Mouse (Mus musculus): ENCODE results near the gene Tmem35b. TPM values are rescaled to one million over a fixed set of nuclear protein-coding genes. Genes with fewer than 3 reads are reported as not detected.

Tmem35b gene
- polyA plus RNA-seq, 1 experiment from 2014 or later = 19.4 TPM

DNA sequence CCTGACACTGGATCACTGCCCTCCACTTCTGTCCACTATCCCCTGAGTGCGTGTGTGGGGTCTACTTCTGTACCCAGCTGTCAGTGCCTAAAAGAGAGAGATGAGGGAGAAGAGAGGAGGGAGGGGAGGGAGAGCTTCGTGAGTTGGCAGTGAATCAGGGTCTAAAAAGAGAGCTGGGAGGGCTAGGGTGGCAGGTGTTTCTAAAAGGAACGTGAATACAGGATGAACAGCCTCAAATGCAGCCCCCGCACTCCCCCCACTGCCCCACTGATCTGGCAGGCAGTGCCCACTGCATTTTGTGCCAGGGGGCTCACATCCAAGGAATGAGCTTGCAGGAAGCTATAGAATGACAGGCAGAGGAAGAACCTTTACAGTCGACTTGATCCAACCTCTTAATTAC lies 47.4 kb downstream of the Tmem35b start:
- Histone ChIP-seq H3K9ac (replicated peaks; ENCODE audit: low read depth, low read length) (no peak overlapping the region), H3K36me3 (ENCODE audit: control insufficient read depth, insufficient read depth, low read length) (no peaks in the 10 kb centered on the region), H3K4me1 (ENCODE audit: control insufficient read depth, insufficient read depth, low read length) (peaks cover 6% of the 10 kb centered on the region; the same call in 1 of the 2 replicates), H3K4me3 (ENCODE audit: low read depth, low read length) (no peak overlapping the region), H3K4me2 (replicated peaks; ENCODE audit: low read depth, low read length) (no peak overlapping the region), H3K9me3 (ENCODE audit: control insufficient read depth, low read depth, low read length) (no peaks in the 10 kb centered on the region), H3K27ac (ENCODE audit: low read length) (no peak overlapping the region), H3K27me3 (ENCODE audit: control insufficient read depth, insufficient read depth, low read length) (peaks cover 32% of the 10 kb centered on the region)
- ATAC-seq (ENCODE audit: insufficient number of reproducible peaks, insufficient read depth, low FRiP score, low read depth) = no peak
- WGBS = 38% methylated on average over 5 of the region's 5 CpGs

- H3K27me3 ChIP-seq (ENCODE audit: control insufficient read depth, insufficient read depth, low read length) = peaks cover 32% of the 10 kb centered on the region
These were observed 47.9 kb downstream of the Tmem35b start for GRCm38 (mm10) chr4:127171341-127171905.

GRCm38 (mm10) chr4:127172119-127172518 lies 48.6 kb downstream of the Tmem35b start:
- no peak overlapping the region for H3K4me2 ChIP-seq (replicated peaks; ENCODE audit: low read depth, low read length)
- H3K36me3 ChIP-seq (ENCODE audit: control insufficient read depth, insufficient read depth, low read length) = no peaks in the 10 kb centered on the region
- WGBS = 29% methylated on average over 7 of the region's 7 CpGs
- H3K9ac ChIP-seq (replicated peaks; ENCODE audit: low read depth, low read length) = no peak overlapping the region
- ATAC-seq (ENCODE audit: insufficient number of reproducible peaks, insufficient read depth, low FRiP score, low read depth) = no peak
- H3K4me3 ChIP-seq (ENCODE audit: low read depth, low read length) = no peak overlapping the region
- peaks cover 32% of the 10 kb centered on the region for H3K27me3 ChIP-seq (ENCODE audit: control insufficient read depth, insufficient read depth, low read length)
- no peaks in the 10 kb centered on the region for H3K9me3 ChIP-seq (ENCODE audit: control insufficient read depth, low read depth, low read length)
- no peak overlapping the region for H3K27ac ChIP-seq (ENCODE audit: low read length)
- H3K4me1 ChIP-seq (ENCODE audit: control insufficient read depth, insufficient read depth, low read length) = peaks cover 6% of the 10 kb centered on the region; the same call in 1 of the 2 replicates

More at GRCm38 (mm10) chr4:127171341-127171905, 47.9 kb downstream of the Tmem35b start:
- Histone ChIP-seq H3K4me1 (ENCODE audit: control insufficient read depth, insufficient read depth, low read length) (peaks cover 6% of the 10 kb centered on the region; the same call in 1 of the 2 replicates), H3K4me2 (replicated peaks; ENCODE audit: low read depth, low read length) (no peak overlapping the region), H3K9ac (replicated peaks; ENCODE audit: low read depth, low read length) (no peak overlapping the region), H3K27ac (ENCODE audit: low read length) (no peak overlapping the region), H3K9me3 (ENCODE audit: control insufficient read depth, low read depth, low read length) (no peaks in the 10 kb centered on the region), H3K4me3 (ENCODE audit: low read depth, low read length) (no peak overlapping the region), H3K36me3 (ENCODE audit: control insufficient read depth, insufficient read depth, low read length) (no peaks in the 10 kb centered on the region)
- ATAC-seq (ENCODE audit: insufficient number of reproducible peaks, insufficient read depth, low FRiP score, low read depth) = no peak
- 45% methylated on average over 4 of the region's 4 CpGs for WGBS

- Histone ChIP-seq H3K4me3 (ENCODE audit: low read depth, low read length) (no peak overlapping the region), H3K27me3 (ENCODE audit: control insufficient read depth, insufficient read depth, low read length) (peaks cover 27% of the 10 kb centered on the region), H3K4me1 (ENCODE audit: control insufficient read depth, insufficient read depth, low read length) (peaks cover 6% of the 10 kb centered on the region; the same call in 1 of the 2 replicates), H3K27ac (ENCODE audit: low read length) (no peak overlapping the region), H3K4me2 (replicated peaks; ENCODE audit: low read depth, low read length) (no peak overlapping the region), H3K9ac (replicated peaks; ENCODE audit: low read depth, low read length) (no peak overlapping the region), H3K36me3 (ENCODE audit: control insufficient read depth, insufficient read depth, low read length) (no peaks in the 10 kb centered on the region), H3K9me3 (ENCODE audit: control insufficient read depth, low read depth, low read length) (no peaks in the 10 kb centered on the region)
- 52% methylated on average over 4 of the region's 4 CpGs for WGBS
- ATAC-seq (ENCODE audit: insufficient number of reproducible peaks, insufficient read depth, low FRiP score, low read depth) = no peak
These were observed 49.1 kb downstream of the Tmem35b start for GRCm38 (mm10) chr4:127172614-127173013.

- Histone ChIP-seq H3K4me1 (ENCODE audit: control insufficient read depth, insufficient read depth, low read length) (peaks cover 6% of the 10 kb centered on the region; the same call in 1 of the 2 replicates), H3K36me3 (ENCODE audit: control insufficient read depth, insufficient read depth, low read length) (no peaks in the 10 kb centered on the region), H3K4me2 (replicated peaks; ENCODE audit: low read depth, low read length) (no peak overlapping the region), H3K9me3 (ENCODE audit: control insufficient read depth, low read depth, low read length) (no peaks in the 10 kb centered on the region), H3K9ac (replicated peaks; ENCODE audit: low read depth, low read length) (no peak overlapping the region), H3K4me3 (ENCODE audit: low read depth, low read length) (no peak overlapping the region), H3K27ac (ENCODE audit: low read length) (no peak overlapping the region), H3K27me3 (ENCODE audit: control insufficient read depth, insufficient read depth, low read length) (peaks cover 18% of the 10 kb centered on the region)
- under 1% methylated on average over 8 of the region's 8 CpGs for WGBS
- ATAC-seq (ENCODE audit: insufficient number of reproducible peaks, insufficient read depth, low FRiP score, low read depth) = no peak
These were observed 50.0 kb downstream of the Tmem35b start for GRCm38 (mm10) chr4:127173461-127173860.

- Histone ChIP-seq H3K9me3 (ENCODE audit: control insufficient read depth, low read depth, low read length) (no peaks in the 10 kb centered on the region), H3K36me3 (ENCODE audit: control insufficient read depth, insufficient read depth, low read length) (no peaks in the 10 kb centered on the region), H3K4me1 (ENCODE audit: control insufficient read depth, insufficient read depth, low read length) (peaks cover 6% of the 10 kb centered on the region; the same call in 1 of the 2 replicates), H3K27me3 (ENCODE audit: control insufficient read depth, insufficient read depth, low read length) (peaks cover 13% of the 10 kb centered on the region; the same call in 1 of the 2 replicates), H3K4me3 (ENCODE audit: low read depth, low read length) (no peak overlapping the region), H3K4me2 (replicated peaks; ENCODE audit: low read depth, low read length) (no peak overlapping the region), H3K27ac (ENCODE audit: low read length) (no peak overlapping the region), H3K9ac (replicated peaks; ENCODE audit: low read depth, low read length) (no peak overlapping the region)
- WGBS = 54% methylated on average over 8 of the region's 8 CpGs
- no peak for ATAC-seq (ENCODE audit: insufficient number of reproducible peaks, insufficient read depth, low FRiP score, low read depth)
These were observed 50.8 kb downstream of the Tmem35b start for GRCm38 (mm10) chr4:127174075-127174899.

GRCm38 (mm10) chr4:127174900-127175278 lies 51.4 kb downstream of the Tmem35b start:
- Histone ChIP-seq H3K4me3 (ENCODE audit: low read depth, low read length) (no peak overlapping the region), H3K4me2 (replicated peaks; ENCODE audit: low read depth, low read length) (no peak overlapping the region), H3K36me3 (ENCODE audit: control insufficient read depth, insufficient read depth, low read length) (no peaks in the 10 kb centered on the region), H3K27me3 (ENCODE audit: control insufficient read depth, insufficient read depth, low read length) (peaks cover 13% of the 10 kb centered on the region; the same call in 1 of the 2 replicates), H3K9me3 (ENCODE audit: control insufficient read depth, low read depth, low read length) (no peaks in the 10 kb centered on the region), H3K9ac (replicated peaks; ENCODE audit: low read depth, low read length) (no peak overlapping the region), H3K27ac (ENCODE audit: low read length) (no peak overlapping the region), H3K4me1 (ENCODE audit: control insufficient read depth, insufficient read depth, low read length) (0 out of 2 replicates have a peak, but pooled peaks cover under 1% of the 10 kb centered on the region)
- no peak for ATAC-seq (ENCODE audit: insufficient number of reproducible peaks, insufficient read depth, low FRiP score, low read depth)
- WGBS = 57% methylated on average over 4 of the region's 4 CpGs

- no peaks in the 10 kb centered on the region for H3K4me1 ChIP-seq (ENCODE audit: control insufficient read depth, insufficient read depth, low read length)
- H3K4me3 ChIP-seq (ENCODE audit: low read depth, low read length) = no peak overlapping the region
- no peaks in the 10 kb centered on the region for H3K36me3 ChIP-seq (ENCODE audit: control insufficient read depth, insufficient read depth, low read length)
- H3K27ac ChIP-seq (ENCODE audit: low read length) = no peak overlapping the region
- no peaks in the 10 kb centered on the region for H3K9me3 ChIP-seq (ENCODE audit: control insufficient read depth, low read depth, low read length)
- H3K27me3 ChIP-seq (ENCODE audit: control insufficient read depth, insufficient read depth, low read length) = no peaks in the 10 kb centered on the region
- H3K9ac ChIP-seq (replicated peaks; ENCODE audit: low read depth, low read length) = no peak overlapping the region
- no peak overlapping the region for H3K4me2 ChIP-seq (replicated peaks; ENCODE audit: low read depth, low read length)
- WGBS = 73% methylated on average over 11 of the region's 11 CpGs
- ATAC-seq (ENCODE audit: insufficient number of reproducible peaks, insufficient read depth, low FRiP score, low read depth) = no peak
These were observed 54.5 kb downstream of the Tmem35b start for GRCm38 (mm10) chr4:127177961-127178360.

Measured in stomach, embryonic 14.5 days (tissue).